Mouse (Mus musculus) liver, embryonic 14.5 days (tissue): ENCODE measurements around the gene Galnt2. TPM values are rescaled to one million over a fixed set of nuclear protein-coding genes. Genes with fewer than 3 reads are reported as not detected.

Source experiments
- ATAC-seq: fragments of 200-750 bp; cut with Nextera tagmentation; 2 replicates; pipeline ENCODE4 v1.8.0; 2017; ENCODE audit warnings: moderate number of reproducible peaks, mild to moderate bottlenecking, moderate library complexity; ENCODE audit not compliant: insufficient read depth
- DNase-seq, 3 experiments: peaks; one replicate each; pipeline ENCODE4 v3.0.0-alpha.2; 2012 to 2013; ENCODE audit warnings: low read depth in 3 of 3, low spot score in 3 of 3
- H3K27ac ChIP-seq: fragments of 300-500 bp; sonication (generic); 2 replicates; pipeline ENCODE4 v1.5.1; 2014; ENCODE audit warnings: moderate library complexity, mild to moderate bottlenecking, control low read depth, inconsistent platforms
- H3K27me3 ChIP-seq: fragments of 300-500 bp; sonication (generic); 2 replicates; pipeline ENCODE4 v1.6.1; 2014; ENCODE audit warnings: mild to moderate bottlenecking, low read length, moderate library complexity; ENCODE audit not compliant: control insufficient read depth, insufficient read depth
- H3K36me3 ChIP-seq: fragments of 300-500 bp; sonication (generic); replicated peaks from 2 replicates; pipeline ENCODE4 v1.6.1; 2014; ENCODE audit warnings: low read depth; ENCODE audit not compliant: control insufficient read depth, insufficient read depth
- H3K4me1 ChIP-seq, 2 experiments: fragments of 200-500 bp in 1 of 2; fragments of 300-500 bp in 1 of 2; sonication (generic) in 1 of 2; replicated peaks; 2 replicates each; pipeline ENCODE4 v1.6.1; 2012 to 2014; ENCODE audit warnings: antibody characterized with exemption in 1 of 2, inconsistent platforms in 1 of 2, low read length in 1 of 2; ENCODE audit not compliant: control insufficient read depth in 2 of 2, insufficient read depth in 2 of 2
- H3K4me2 ChIP-seq: fragments of 300-500 bp; sonication (generic); 2 replicates; pipeline ENCODE4 v1.6.1; 2014; ENCODE audit warnings: low read depth, mild to moderate bottlenecking, control low read depth, moderate library complexity
- H3K4me3 ChIP-seq, 2 experiments: fragments of 200-500 bp in 1 of 2; fragments of 300-500 bp in 1 of 2; sonication (generic) in 1 of 2; 2 replicates each; pipeline ENCODE4 v1.5.1; 2012 to 2014; ENCODE audit warnings: low read depth in 2 of 2, low read length in 2 of 2, mild to moderate bottlenecking in 2 of 2, control low read depth in 1 of 2, inconsistent platforms in 1 of 2, moderate library complexity in 1 of 2; ENCODE audit not compliant: insufficient read depth in 1 of 2
- H3K9ac ChIP-seq: fragments of 300-500 bp; sonication (generic); replicated peaks from 2 replicates; pipeline ENCODE4 v1.6.1; 2014; ENCODE audit warnings: mild to moderate bottlenecking, control low read depth, moderate library complexity
- H3K9me3 ChIP-seq: fragments of 300-500 bp; sonication (generic); 2 replicates; pipeline ENCODE4 v1.6.1; 2016; ENCODE audit warnings: low read length, mixed read lengths; ENCODE audit not compliant: control insufficient read depth
- CTCF ChIP-seq: IDR thresholded peaks from 2 replicates; pipeline ENCODE4 v1.5.1; 2016; ENCODE audit warnings: antibody characterized with exemption, low read depth, control low read depth
- EP300 ChIP-seq: IDR thresholded peaks from 2 replicates; pipeline ENCODE4 v1.6.1; 2016; ENCODE audit warnings: antibody characterized with exemption, low read depth
- WGBS: fragments of 180-500 bp; shearing (Covaris S2); extraction: QIAGEN DNeasy Blood & Tissue Kit; methylation state at CpG from one replicate; pipeline ENCODE4 v1.1.7; 2014; ENCODE audit not compliant: insufficient replicate concordance; 5-methylcytosine and 5-hydroxymethylcytosine counted together
- polyA plus RNA-seq, 2 experiments: library from polyadenylated mRNA; depleted of rRNA in 1 of 2; stranded (reverse) in 1 of 2; unstranded in 1 of 2; fragments of >200 nt; fragmentation: Nextera tagmentation in 1 of 2; extraction: Ambion mirVana in 1 of 2; gene quantifications; 2 replicates each; pipeline versions ENCODE4 v1.2.1 to v1.2.3; 2012 to 2014

Galnt2 gene
- polyA plus RNA-seq, 2 experiments = 6.6 to 19.2 TPM

DNA sequence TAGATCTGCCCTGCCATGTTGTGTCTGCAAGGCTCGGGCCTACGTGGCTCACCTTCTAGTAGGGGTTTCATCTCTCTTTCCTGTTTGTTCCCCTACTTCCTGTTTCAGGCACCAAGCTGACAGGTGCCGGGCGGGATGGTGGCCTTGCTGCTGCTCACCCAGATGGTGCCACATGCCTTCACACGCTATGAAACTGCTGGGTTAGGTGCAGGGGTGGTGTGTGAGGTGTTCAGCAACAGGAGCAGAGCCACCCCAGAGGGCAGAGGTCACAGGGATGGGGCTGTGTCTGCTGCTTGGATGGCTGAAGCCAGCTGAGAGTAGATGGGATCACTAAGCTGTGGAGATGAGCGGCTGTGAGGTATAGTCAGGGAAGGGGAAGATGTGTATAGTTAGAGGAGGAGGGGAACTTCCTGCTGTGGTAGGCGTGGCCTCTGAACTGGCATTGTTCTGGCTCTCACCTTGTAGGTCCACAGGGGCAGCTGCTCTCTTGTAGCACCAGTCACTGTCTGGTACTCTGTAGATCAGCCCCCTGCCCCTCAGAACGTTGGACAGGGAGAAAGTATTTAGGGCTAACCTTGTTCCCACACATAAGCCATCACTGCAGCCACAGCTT, 42.5 kb downstream of the Galnt2 start:
- no peak for ATAC-seq
- no peak overlapping the region for H3K27ac ChIP-seq
- H3K9ac ChIP-seq = no peak overlapping the region
- H3K9me3 ChIP-seq = no peaks in the 10 kb centered on the region
- no peak overlapping the region for H3K4me2 ChIP-seq
- H3K27me3 ChIP-seq = no peaks in the 10 kb centered on the region
- TF ChIP-seq CTCF (no peak), EP300 (no peak)
- H3K4me3 ChIP-seq = no peak overlapping the region
- no peak for DNase-seq
- WGBS = 34% methylated on average over 8 of the region's 8 CpGs
- H3K36me3 ChIP-seq = no peaks in the 10 kb centered on the region
- H3K4me1 ChIP-seq = peaks cover 0 to 17% of the 10 kb centered on the region in 2 experiments; a peak in 3 of 4 replicates

DNA sequence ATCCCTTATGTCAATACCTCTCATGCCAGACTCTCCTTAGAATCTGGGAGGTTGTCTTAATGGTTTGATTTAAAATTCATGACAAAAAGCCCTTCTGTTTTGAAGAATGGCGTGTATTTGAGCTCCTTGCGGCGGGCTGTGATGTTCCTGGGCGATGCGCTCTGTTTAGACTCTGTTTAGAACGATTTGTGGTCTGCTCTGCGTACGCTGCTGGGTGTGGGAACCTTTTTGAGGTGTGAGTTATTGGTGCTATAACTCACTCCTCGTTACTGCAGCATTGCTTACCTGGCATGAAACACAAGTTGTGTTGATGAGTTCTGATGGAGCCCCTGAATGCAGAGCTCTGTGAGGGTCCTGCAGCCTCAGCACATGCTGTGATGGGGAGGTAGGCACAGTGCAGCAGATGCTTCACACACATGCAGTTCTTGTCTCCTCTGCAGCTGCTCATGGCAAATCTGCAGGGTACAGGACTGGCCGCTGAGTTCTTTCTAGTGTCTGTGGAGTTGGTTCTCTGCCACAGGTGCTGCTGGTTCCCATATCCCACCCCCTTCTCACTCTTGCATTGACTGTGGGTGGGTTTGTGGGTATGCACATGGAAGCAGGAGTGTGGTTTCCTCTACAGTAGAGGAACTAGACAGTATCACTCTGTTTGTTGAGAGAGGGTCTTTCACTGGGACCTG, 43.4 kb downstream of the Galnt2 start:
- Histone ChIP-seq H3K4me2 (no peak overlapping the region), H3K9me3 (no peaks in the 10 kb centered on the region), H3K9ac (no peak overlapping the region), H3K4me3 (no peak overlapping the region), H3K27ac (no peak overlapping the region), H3K4me1 (peaks cover 0 to 18% of the 10 kb centered on the region in 2 experiments; a peak in 3 of 4 replicates), H3K36me3 (no peaks in the 10 kb centered on the region), H3K27me3 (no peaks in the 10 kb centered on the region)
- 71% methylated on average over 10 of the region's 10 CpGs for WGBS
- no peak for ATAC-seq
- TF ChIP-seq EP300 (no peak), CTCF (no peak)
- DNase-seq = no peak

DNA sequence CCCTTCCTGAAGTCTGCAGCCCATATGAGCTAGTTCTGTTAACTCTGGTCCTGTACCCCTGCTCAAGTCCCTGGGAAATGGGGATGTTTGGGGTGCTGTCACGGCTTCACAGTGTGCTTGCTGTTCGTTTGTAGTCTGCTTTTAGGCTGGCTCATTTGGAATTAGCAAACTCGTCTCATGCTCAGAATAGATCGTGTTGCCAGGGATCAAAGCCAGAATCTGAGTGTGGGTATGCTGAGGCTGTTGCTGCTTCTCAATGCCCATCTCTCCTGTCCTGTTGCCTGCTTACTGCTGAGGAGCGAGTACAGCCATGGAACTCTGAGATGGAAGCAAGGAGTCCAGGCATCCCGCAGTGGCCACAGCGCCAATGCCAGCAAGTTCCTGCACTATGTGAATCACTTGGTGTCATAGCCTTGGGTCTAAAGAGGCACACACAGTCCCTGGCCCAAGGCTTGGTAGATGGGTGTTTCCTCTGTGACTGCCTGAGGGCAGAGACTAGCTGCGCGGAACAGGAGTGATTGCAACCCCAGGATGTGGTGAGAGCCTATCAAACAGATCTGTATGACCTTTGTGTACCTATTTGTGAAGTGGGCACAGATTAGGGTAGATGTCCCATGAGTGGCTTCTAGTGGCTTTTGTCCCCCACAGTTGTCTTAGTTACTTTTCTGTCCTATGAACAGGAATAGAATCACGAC, 44.3 kb downstream of the Galnt2 start:
- ATAC-seq = no peak
- Histone ChIP-seq H3K4me3 (no peak overlapping the region), H3K4me1 (peaks cover 0 to 21% of the 10 kb centered on the region in 2 experiments; a peak in 3 of 4 replicates), H3K36me3 (no peaks in the 10 kb centered on the region), H3K27me3 (no peaks in the 10 kb centered on the region), H3K4me2 (no peak overlapping the region), H3K27ac (no peak overlapping the region), H3K9me3 (no peaks in the 10 kb centered on the region), H3K9ac (no peak overlapping the region)
- WGBS = 76% methylated on average over 10 of the region's 10 CpGs
- TF ChIP-seq EP300 (no peak), CTCF (no peak)
- DNase-seq = no peak

DNA sequence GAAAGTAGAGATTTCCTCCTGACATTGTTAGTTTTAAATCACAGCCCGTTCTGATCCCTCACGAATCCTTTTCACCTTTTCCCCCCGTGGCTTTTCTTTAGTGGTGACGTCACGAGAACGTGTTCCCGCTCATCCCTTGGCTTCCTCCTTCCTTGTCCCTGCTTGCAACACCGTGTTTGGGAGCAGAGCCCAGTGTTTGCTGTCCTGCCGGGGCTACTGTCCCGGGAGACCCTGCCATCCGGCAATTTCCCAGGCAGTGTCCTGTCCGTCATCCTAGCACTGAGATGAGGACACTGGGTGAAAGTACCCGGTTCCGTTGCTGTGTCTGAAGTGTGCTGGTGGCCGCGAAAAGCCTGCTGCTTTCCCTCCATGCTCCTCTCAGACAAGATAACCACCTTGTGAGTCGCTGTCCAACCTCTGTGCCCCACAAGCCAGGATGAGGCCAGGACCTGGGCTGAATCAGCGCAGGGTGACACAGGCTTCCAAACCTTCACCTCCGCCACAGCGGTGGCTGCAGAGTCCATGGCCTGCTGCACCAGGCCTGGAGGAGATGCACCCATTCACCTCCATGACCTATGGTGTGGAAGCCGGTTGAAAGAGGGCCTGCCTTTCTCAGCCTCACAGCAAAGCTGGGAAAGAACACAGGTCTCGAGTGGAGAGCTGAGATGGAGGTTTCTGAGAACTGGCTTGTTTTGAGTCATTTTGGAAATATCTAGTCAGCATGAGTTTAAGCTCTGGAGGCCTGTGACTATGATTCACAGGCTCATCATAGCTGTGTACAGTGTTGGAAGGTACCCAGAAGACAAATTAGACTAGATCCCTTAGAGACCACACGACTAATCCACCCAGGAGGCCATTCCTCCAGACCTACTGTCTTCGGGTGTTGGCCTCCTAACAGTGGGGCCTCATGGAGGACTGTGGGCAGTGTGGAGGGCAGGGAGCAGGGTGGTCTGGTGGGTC, 47.0 kb downstream of the Galnt2 start:
- H3K4me3 ChIP-seq = no peak overlapping the region

More for the DNA sequence above, 47.0 kb downstream of the Galnt2 start:
- DNase-seq (no peak), ATAC-seq (no peak)
- no peak overlapping the region for H3K27ac ChIP-seq
- H3K4me1 ChIP-seq = peaks cover 0 to 14% of the 10 kb centered on the region in 2 experiments; a peak in 1 of 4 replicates
- H3K36me3 ChIP-seq = no peaks in the 10 kb centered on the region
- no peaks in the 10 kb centered on the region for H3K9me3 ChIP-seq
- no peak overlapping the region for H3K9ac ChIP-seq
- H3K4me2 ChIP-seq = no peak overlapping the region
- TF ChIP-seq EP300 = no peak
- no peak for TF ChIP-seq CTCF
- 57% methylated on average over 24 of the region's 24 CpGs for WGBS
- no peaks in the 10 kb centered on the region for H3K27me3 ChIP-seq
